Mouse (Mus musculus): Measurements from ENCODE around the gene Nudt16l1. TPM values are rescaled to one million over a fixed set of nuclear protein-coding genes. Genes with fewer than 3 reads are reported as not detected.
A peak's percentile ranks its signal among the peaks of the same experiment; 100 is the strongest.

Gene Nudt16l1
- polyA plus RNA-seq, 1 experiment from 2014 or later, result 160 TPM

DNA sequence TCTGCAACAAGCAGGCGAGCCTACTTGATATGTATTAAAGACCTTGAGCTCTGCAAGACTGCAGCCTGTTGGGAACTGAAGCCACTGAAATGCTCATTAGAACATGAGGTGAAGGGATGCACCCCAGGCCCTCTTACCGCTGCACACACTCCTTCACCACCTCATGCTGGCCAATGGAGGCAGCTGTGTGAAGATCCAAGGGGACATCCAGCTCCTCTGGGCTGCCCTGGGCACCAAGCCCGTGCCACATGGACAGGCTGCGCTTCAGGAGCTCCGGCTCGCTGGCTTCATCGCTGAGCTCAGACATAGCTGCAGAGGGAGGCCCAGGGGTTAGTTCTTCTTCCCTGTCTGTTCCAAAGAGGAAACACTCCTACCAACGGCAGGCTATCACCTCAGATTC is 21.7 kb downstream of the Nudt16l1 start:
- no peak overlapping the region for H3K27ac ChIP-seq (ENCODE audit: low read depth, low read length)
- H3K9ac ChIP-seq (ENCODE audit: low read depth, low read length), result no peak overlapping the region
- H3K36me3 ChIP-seq (ENCODE audit: control insufficient read depth, insufficient read depth, low read length), result peaks cover 26% of the 10 kb centered on the region
- ATAC-seq (ENCODE audit: low FRiP score, low TSS enrichment), result no peak
- no peak overlapping the region for H3K4me2 ChIP-seq (replicated peaks; ENCODE audit: low read depth, low read length)
- no peaks in the 10 kb centered on the region for H3K27me3 ChIP-seq (ENCODE audit: control insufficient read depth, insufficient read depth, low read length)
- peaks cover 4% of the 10 kb centered on the region; the same call in 1 of the 2 replicates for H3K4me1 ChIP-seq (ENCODE audit: control insufficient read depth, insufficient read depth, low read length)
- no peak overlapping the region for H3K4me3 ChIP-seq (ENCODE audit: low read length)
- 89% methylated on average over 8 of the region's 8 CpGs for WGBS
- H3K9me3 ChIP-seq (ENCODE audit: control insufficient read depth, low read length), result no peaks in the 10 kb centered on the region

DNA sequence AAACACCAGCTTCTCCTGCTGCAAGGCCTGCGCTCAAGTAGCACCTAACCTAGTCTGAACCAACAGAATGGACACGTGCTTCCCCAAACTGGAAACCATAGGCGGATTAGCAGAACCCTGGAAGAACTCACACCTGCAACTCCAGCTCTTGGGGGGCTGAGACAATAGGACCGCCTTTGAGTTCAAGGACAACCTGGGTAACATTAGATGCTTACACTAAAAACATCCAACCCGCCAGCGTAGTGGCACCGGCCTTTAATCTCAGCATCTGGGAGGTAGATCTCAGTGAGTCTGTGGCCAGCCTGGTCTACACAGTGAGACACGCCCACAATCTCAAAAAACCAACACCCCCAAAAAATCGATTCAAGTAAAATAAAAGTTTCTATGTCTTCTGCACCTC is 24.8 kb downstream of the Nudt16l1 start:
- H3K4me1 ChIP-seq (ENCODE audit: control insufficient read depth, insufficient read depth, low read length), result peaks cover 4% of the 10 kb centered on the region; the same call in 1 of the 2 replicates
- peaks cover 3% of the 10 kb centered on the region; the same call in 1 of the 2 replicates for H3K36me3 ChIP-seq (ENCODE audit: control insufficient read depth, insufficient read depth, low read length)
- no peaks in the 10 kb centered on the region for H3K27me3 ChIP-seq (ENCODE audit: control insufficient read depth, insufficient read depth, low read length)
- WGBS, result 47% methylated on average over 9 of the region's 9 CpGs
- H3K9ac ChIP-seq (ENCODE audit: low read depth, low read length), result peak overlapping the region; percentile 87
- no peak for ATAC-seq (ENCODE audit: low FRiP score, low TSS enrichment)
- peak overlapping the region; percentile 95 for H3K4me3 ChIP-seq (ENCODE audit: low read length)
- no peak overlapping the region for H3K27ac ChIP-seq (ENCODE audit: low read depth, low read length)
- H3K9me3 ChIP-seq (ENCODE audit: control insufficient read depth, low read length), result no peaks in the 10 kb centered on the region
- peak overlapping the region; percentile 67 for H3K4me2 ChIP-seq (replicated peaks; ENCODE audit: low read depth, low read length)

DNA sequence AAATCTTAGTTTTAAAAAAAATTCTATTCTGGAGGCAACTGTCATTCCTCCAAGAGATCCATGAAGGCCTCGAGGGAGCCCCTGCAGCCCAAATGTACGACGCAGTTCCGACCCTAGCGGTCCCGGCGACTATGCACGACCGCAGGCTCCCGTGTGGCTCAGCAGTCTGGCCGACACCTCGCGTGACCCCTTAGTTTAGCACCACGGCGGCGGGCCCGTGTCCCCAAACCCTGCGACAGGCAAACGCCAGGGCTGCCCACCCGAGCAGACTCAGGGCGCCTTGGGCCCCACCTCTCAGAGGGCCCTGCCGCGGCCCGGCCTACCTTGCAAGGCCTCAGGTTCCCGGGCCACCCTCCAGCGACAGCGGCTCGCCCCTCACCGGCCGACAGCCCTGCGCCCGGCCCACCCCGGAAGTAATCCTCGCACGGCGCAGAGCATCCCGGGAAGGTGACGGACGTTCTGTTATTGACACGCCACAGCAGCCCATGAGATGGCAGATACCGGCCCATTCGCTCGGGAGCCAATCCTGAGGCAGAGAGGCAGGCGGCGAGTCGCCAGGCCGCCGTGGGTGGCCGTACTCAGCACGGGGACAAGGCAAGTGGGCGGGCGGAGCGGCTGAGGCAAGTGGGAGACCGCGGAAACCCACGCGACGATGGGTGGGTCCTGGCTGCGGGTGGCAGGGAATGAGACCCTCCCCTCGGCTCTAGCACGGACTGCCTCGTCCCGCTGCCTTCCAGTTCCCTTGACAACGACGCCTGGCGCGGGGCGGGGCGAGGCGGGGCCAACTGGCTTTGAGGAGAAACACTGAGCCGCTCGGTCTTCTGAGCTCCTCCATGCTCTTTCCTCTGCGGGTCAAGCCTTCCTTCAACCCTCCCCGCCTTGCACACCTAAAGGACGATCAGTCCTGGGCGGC is 25.5 kb downstream of the Nudt16l1 start, which contains the start of gene Anks3:
TSS of gene Anks3 (minus strand) at position 409 of the 913 bp plus-strand sequence.
- Histone ChIP-seq H3K9me3 (ENCODE audit: control insufficient read depth, low read length) (no peaks in the 10 kb centered on the region), H3K9ac (ENCODE audit: low read depth, low read length) (peak within 1 kb of the TSS; percentile 87), H3K27me3 (ENCODE audit: control insufficient read depth, insufficient read depth, low read length) (no peaks in the 10 kb centered on the region), H3K4me3 (ENCODE audit: low read length) (peak within 1 kb of the TSS; percentile 95), H3K27ac (ENCODE audit: low read depth, low read length) (peak within 1 kb of the TSS; percentile 25; the same call in 1 of the 2 replicates), H3K4me2 (replicated peaks; ENCODE audit: low read depth, low read length) (peak within 1 kb of the TSS; percentile 67), H3K36me3 (ENCODE audit: control insufficient read depth, insufficient read depth, low read length) (peaks cover 3% of the 10 kb centered on the region; the same call in 1 of the 2 replicates), H3K4me1 (ENCODE audit: control insufficient read depth, insufficient read depth, low read length) (peaks cover 4% of the 10 kb centered on the region; the same call in 1 of the 2 replicates)
- peak; percentile 99 for ATAC-seq (ENCODE audit: low FRiP score, low TSS enrichment)
- WGBS, result under 1% methylated on average over 75 of the region's 76 CpGs

DNA sequence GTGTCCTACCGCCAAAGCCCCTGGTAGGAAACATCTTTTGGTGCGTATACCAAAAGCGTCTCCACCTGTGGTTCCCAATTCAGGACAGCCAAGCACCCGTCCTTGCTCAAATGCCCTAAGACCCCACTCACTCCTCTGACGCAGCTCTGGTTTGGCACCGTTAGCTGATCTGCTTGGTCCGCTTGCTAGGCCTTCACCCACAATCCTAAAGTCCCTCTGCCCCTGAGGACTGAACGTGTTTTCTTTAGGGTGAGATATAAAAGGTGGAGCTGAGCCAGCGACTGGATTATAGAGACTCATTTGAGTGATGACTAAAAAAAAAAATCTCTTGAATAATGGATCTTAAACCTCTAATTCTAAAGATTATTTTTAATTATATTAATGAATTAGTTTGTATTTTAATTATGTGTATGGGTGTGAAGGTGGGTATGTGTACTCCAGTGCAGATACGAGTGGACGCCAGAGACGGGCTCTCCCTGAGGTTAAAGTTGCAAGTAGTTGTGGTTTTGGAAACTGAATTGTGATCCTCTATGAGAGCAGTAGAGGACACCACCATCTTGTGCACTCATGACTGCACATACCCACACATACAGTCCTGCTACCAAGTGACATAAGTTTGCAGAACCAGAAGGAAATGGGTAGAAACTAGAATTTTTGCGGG is 26.3 kb downstream of the Nudt16l1 start:
- Histone ChIP-seq H3K36me3 (ENCODE audit: control insufficient read depth, insufficient read depth, low read length) (peaks cover 3% of the 10 kb centered on the region; the same call in 1 of the 2 replicates), H3K27me3 (ENCODE audit: control insufficient read depth, insufficient read depth, low read length) (no peaks in the 10 kb centered on the region), H3K4me2 (replicated peaks; ENCODE audit: low read depth, low read length) (peak overlapping the region; percentile 67), H3K4me3 (ENCODE audit: low read length) (peak overlapping the region; percentile 95), H3K9ac (ENCODE audit: low read depth, low read length) (peak overlapping the region; percentile 87), H3K4me1 (ENCODE audit: control insufficient read depth, insufficient read depth, low read length) (peaks cover 4% of the 10 kb centered on the region; the same call in 1 of the 2 replicates), H3K27ac (ENCODE audit: low read depth, low read length) (peak overlapping the region; percentile 25; the same call in 1 of the 2 replicates), H3K9me3 (ENCODE audit: control insufficient read depth, low read length) (no peaks in the 10 kb centered on the region)
- peak; percentile 17 for ATAC-seq (ENCODE audit: low FRiP score, low TSS enrichment)
- 22% methylated on average over 13 of the region's 13 CpGs for WGBS

DNA sequence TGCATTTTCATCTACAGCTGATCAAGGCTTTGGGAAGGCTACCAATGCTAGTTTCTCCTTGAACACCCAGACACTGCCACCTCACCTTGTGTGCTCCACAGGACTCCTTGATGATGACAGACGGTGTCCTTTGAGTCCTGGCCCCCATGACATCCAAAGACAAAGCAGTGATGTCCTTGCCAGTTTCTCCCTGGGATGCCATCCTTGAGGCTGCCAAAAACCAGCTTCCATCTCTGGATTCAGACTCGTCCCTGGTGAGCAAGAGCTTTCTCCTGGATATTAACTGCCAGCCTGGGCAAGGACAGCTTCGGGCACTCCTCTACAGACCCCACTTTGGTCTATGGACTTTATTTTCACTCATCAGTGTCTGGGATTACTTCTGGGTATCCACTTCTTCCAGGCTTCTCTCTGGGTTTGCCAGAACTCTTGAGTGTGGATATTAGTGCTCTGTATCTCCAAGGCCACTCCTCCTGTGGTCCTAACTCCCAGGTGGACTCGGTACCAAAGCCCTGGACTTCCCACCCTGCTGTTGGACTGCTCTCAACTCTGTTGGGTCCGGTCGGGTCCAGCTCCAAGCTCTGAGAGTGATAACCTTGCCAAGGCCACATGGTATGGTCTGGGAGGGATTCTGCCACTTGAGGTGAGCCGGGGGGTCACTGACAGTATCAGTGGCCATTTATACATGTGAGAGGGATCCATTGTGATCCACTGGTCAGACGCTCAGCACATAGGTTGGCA is 27.0 kb downstream of the Nudt16l1 start:
- Histone ChIP-seq H3K9ac (ENCODE audit: low read depth, low read length) (no peak overlapping the region), H3K36me3 (ENCODE audit: control insufficient read depth, insufficient read depth, low read length) (no peaks in the 10 kb centered on the region), H3K4me2 (replicated peaks; ENCODE audit: low read depth, low read length) (peak overlapping the region; percentile 67; the same call in 1 of the 2 replicates), H3K9me3 (ENCODE audit: control insufficient read depth, low read length) (no peaks in the 10 kb centered on the region), H3K4me3 (ENCODE audit: low read length) (no peak overlapping the region), H3K27me3 (ENCODE audit: control insufficient read depth, insufficient read depth, low read length) (no peaks in the 10 kb centered on the region), H3K27ac (ENCODE audit: low read depth, low read length) (no peak overlapping the region), H3K4me1 (ENCODE audit: control insufficient read depth, insufficient read depth, low read length) (peaks cover 4% of the 10 kb centered on the region; the same call in 1 of the 2 replicates)
- 92% methylated on average over 8 of the region's 8 CpGs for WGBS
- no peak for ATAC-seq (ENCODE audit: low FRiP score, low TSS enrichment)

DNA sequence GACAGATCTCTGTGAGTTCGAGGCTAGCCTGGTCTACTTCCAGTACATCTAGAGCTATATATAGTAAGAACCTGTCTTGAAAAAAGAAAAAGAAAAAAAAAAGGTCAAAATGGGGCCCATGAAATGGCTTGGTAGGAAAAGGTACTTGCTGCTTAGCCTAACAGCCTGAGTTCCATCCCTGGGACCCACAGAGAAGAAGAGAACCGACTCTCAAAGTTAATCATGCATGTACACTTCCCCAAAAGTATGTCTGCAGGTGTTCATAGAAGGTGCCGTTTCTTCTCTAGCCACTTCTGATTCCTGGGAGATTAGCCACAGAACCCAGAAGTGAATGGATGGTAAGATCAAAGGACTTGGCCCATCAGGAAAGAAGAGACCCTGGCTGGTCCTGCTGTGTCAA is 29.9 kb downstream of the Nudt16l1 start:
- H3K36me3 ChIP-seq (ENCODE audit: control insufficient read depth, insufficient read depth, low read length), result no peaks in the 10 kb centered on the region
- 73% methylated on average over 3 of the region's 3 CpGs for WGBS
- ATAC-seq (ENCODE audit: low FRiP score, low TSS enrichment), result no peak

DNA sequence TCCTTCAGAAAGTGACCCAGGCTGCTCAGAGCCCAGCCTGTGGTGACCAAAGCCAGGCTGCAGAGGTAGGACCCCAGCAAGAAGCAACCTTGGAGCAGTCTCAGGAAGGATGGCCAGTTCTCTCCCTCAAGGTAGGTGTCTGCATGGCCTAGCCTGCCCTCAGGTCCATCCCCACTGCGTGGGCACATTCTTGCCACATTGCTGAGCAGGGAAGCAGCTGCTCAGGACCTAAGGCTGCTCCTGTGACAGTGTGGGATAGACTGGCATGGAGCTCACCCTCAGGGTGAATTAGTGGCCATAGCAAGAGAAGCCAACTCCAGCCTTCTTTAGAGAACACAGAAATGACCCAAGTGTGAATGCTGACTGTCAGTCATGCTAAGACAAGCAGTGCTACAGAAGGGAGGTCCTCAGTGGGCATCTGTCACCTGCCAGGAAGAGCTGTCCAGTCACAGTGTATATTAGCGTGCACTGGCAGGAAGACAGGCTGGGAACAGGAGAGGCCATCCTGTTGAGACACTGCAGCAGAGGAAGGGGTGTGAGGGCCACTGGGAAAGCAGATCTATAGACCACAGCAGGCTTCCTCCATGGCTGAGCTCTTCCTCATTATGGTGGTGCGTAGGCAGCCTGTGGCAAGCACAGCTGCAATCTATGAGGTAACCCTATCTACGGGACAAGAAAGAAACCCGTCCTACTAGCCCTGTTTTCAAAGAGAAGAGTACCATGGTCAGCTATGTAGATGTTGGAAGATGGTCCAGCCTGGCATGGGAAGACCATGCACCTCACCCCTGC is 30.7 kb downstream of the Nudt16l1 start:
- Histone ChIP-seq H3K4me1 (ENCODE audit: control insufficient read depth, insufficient read depth, low read length) (no peaks in the 10 kb centered on the region), H3K4me3 (ENCODE audit: low read length) (no peak overlapping the region), H3K27ac (ENCODE audit: low read depth, low read length) (no peak overlapping the region), H3K27me3 (ENCODE audit: control insufficient read depth, insufficient read depth, low read length) (no peaks in the 10 kb centered on the region), H3K36me3 (ENCODE audit: control insufficient read depth, insufficient read depth, low read length) (no peaks in the 10 kb centered on the region), H3K9ac (ENCODE audit: low read depth, low read length) (no peak overlapping the region), H3K9me3 (ENCODE audit: control insufficient read depth, low read length) (no peaks in the 10 kb centered on the region), H3K4me2 (replicated peaks; ENCODE audit: low read depth, low read length) (no peak overlapping the region)
- no peak for ATAC-seq (ENCODE audit: low FRiP score, low TSS enrichment)
- 81% methylated on average over 5 of the region's 5 CpGs for whole genome bisulfite sequencing

More for the DNA sequence above, 29.9 kb downstream of the Nudt16l1 start:
- Histone ChIP-seq H3K4me2 (replicated peaks; ENCODE audit: low read depth, low read length) (no peak overlapping the region), H3K4me1 (ENCODE audit: control insufficient read depth, insufficient read depth, low read length) (0 out of 2 replicates have a peak, but pooled peaks cover under 1% of the 10 kb centered on the region), H3K9me3 (ENCODE audit: control insufficient read depth, low read length) (no peaks in the 10 kb centered on the region), H3K27ac (ENCODE audit: low read depth, low read length) (no peak overlapping the region), H3K9ac (ENCODE audit: low read depth, low read length) (no peak overlapping the region), H3K27me3 (ENCODE audit: control insufficient read depth, insufficient read depth, low read length) (no peaks in the 10 kb centered on the region), H3K4me3 (ENCODE audit: low read length) (no peak overlapping the region)

DNA sequence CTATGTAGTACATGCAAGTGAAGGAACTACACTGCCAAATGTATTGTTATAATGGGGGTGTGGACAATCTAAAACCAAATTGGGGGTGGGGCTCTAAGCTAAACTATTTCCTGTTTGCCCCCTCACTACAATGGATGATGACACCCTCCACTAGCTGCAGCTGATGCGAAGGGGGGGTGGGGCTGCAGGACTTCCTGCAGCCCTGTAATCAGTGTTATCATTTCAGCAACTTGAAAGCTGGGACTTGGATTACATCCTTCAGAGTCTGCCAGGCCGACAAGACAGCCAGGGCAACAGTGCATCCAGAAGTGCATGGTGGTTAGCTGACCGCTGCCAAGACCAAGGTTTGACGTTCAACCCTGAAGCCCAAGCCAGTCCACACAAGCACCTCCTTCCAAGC is 33.1 kb downstream of the Nudt16l1 start:
- Histone ChIP-seq H3K4me2 (replicated peaks; ENCODE audit: low read depth, low read length) (no peak overlapping the region), H3K36me3 (ENCODE audit: control insufficient read depth, insufficient read depth, low read length) (no peaks in the 10 kb centered on the region), H3K27me3 (ENCODE audit: control insufficient read depth, insufficient read depth, low read length) (no peaks in the 10 kb centered on the region), H3K9ac (ENCODE audit: low read depth, low read length) (no peak overlapping the region), H3K9me3 (ENCODE audit: control insufficient read depth, low read length) (no peaks in the 10 kb centered on the region), H3K27ac (ENCODE audit: low read depth, low read length) (no peak overlapping the region), H3K4me3 (ENCODE audit: low read length) (no peak overlapping the region), H3K4me1 (ENCODE audit: control insufficient read depth, insufficient read depth, low read length) (no peaks in the 10 kb centered on the region)
- 75% methylated on average over 4 of the region's 4 CpGs for WGBS
- ATAC-seq (ENCODE audit: low FRiP score, low TSS enrichment), result no peak
